Mouse (Mus musculus): ENCODE data around the gene Hist1h2ai.

Hist1h2ai gene

GRCm38 (mm10) chr13:21727948-21728572 is 11.8 kb downstream of the Hist1h2ai start:
- DNase-seq (ENCODE audit: low spot score), result peak; percentile 51

- no peak for DNase-seq (ENCODE audit: low spot score)
These were observed 13.3 kb downstream of the Hist1h2ai start for GRCm38 (mm10) chr13:21729544-21729943.

GRCm38 (mm10) chr13:21733466-21733865 is 17.2 kb downstream of the Hist1h2ai start:
- DNase-seq (ENCODE audit: low spot score), result peak; percentile 40

- peak; percentile 88 for DNase-seq (ENCODE audit: low spot score)
These were observed 18.0 kb downstream of the Hist1h2ai start for GRCm38 (mm10) chr13:21734010-21734905.

- peak; percentile 87 for DNase-seq (ENCODE audit: low spot score)
These were observed 18.9 kb downstream of the Hist1h2ai start, which contains the start of gene Hist1h4j for GRCm38 (mm10) chr13:21734906-21735767. Gene Hist1h4j, plus strand, starts transcription at chr13:21735064.

GRCm38 (mm10) chr13:21745006-21745405 is 28.8 kb downstream of the Hist1h2ai start:
- no peak for DNase-seq (ENCODE audit: low spot score)

- peak; percentile 45 for DNase-seq (ENCODE audit: low spot score)
These were observed 33.4 kb downstream of the Hist1h2ai start for GRCm38 (mm10) chr13:21749387-21750158.

- DNase-seq (ENCODE audit: low spot score), result peak; percentile 86
These were observed 34.2 kb downstream of the Hist1h2ai start, which contains the start of gene Hist1h4k for GRCm38 (mm10) chr13:21750159-21751017. Gene Hist1h4k, minus strand, starts transcription at chr13:21750505.

GRCm38 (mm10) chr13:21751417-21751816 is 35.2 kb downstream of the Hist1h2ai start:
- no peak for DNase-seq (ENCODE audit: low spot score)

GRCm38 (mm10) chr13:21751827-21752226 is 35.6 kb downstream of the Hist1h2ai start:
- no peak for DNase-seq (ENCODE audit: low spot score)

- DNase-seq (ENCODE audit: low spot score), result no peak
These were observed 36.1 kb downstream of the Hist1h2ai start for GRCm38 (mm10) chr13:21752356-21752755.

GRCm38 (mm10) chr13:21753051-21753523 is 36.9 kb downstream of the Hist1h2ai start:
- peak; percentile 34 for DNase-seq (ENCODE audit: low spot score)

GRCm38 (mm10) chr13:21753524-21754285 is 37.5 kb downstream of the Hist1h2ai start, which contains the start of the genes Hist1h2ak and Hist1h2bn:
Gene Hist1h2ak, minus strand, starts transcription at chr13:21753827.
Gene Hist1h2bn, plus strand, starts transcription at chr13:21754123.
- DNase-seq (ENCODE audit: low spot score), result peak; percentile 93

- DNase-seq (ENCODE audit: low spot score), result peak; percentile 50
These were observed 38.2 kb downstream of the Hist1h2ai start for GRCm38 (mm10) chr13:21754294-21755001.

- no peak for DNase-seq (ENCODE audit: low spot score)
These were observed 39.5 kb downstream of the Hist1h2ai start for GRCm38 (mm10) chr13:21755707-21756106.
